Mouse (Mus musculus) adrenal gland (tissue): Measurements from ENCODE around the gene Smad3.

Source experiments
- intact Hi-C: fragments of 180-260 bp; cut with DNase I; formaldehyde crosslinking; loops from one replicate; pipeline ENCODE4 v1.15.1; 2025

Gene Smad3

DNA sequence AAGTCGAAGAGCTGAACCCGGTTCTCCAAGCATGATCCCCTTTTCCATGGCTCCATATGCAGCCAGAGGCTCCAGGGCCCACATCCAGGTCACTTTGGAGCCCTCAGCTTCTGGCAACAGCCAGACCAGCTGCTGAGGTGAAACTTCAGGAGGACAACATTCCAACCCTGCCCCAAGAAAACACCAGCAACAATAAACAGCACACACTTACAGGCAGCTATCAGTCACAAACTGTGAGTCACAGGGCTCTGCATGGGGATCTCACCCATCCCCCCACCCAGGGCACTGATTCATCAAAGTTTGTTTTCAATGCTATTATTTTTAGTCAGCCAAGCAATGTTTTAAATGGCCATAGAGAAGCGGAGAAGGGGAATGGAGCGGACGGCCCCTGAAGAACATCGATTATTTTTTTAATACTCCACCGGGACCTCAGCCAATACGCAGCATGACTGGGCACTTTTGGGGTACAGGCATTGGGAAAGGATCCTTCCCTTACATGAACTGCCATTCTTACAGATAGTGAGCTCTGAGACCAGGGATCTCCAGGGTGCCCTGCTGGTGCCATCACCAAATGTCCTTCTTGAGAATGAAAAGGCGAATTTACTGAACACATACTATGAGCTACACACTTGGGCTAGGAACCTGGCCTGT lies 10.0 kb downstream of the Smad3 start:
- intact Hi-C loops: no loop called here

DNA sequence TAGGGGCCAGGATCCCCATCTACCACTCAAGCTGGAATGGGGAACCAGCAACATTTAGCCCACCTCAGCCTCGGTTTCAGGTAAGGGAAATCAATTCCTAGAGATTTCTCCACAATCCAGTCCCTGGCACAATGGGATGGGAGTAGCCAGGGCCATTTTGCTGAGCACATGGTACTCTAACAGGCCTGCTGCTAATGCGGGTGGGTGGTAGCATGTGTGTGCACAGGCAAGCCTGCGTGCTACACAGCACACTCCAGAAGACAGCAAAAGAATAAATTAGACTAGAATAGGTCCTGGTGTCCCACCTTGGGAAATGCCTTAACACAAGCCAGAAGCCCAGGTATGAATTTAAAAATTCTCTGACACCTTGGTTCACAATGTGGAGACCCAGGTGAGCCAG lies 10.8 kb downstream of the Smad3 start:
- intact Hi-C loops: no loop called here

DNA sequence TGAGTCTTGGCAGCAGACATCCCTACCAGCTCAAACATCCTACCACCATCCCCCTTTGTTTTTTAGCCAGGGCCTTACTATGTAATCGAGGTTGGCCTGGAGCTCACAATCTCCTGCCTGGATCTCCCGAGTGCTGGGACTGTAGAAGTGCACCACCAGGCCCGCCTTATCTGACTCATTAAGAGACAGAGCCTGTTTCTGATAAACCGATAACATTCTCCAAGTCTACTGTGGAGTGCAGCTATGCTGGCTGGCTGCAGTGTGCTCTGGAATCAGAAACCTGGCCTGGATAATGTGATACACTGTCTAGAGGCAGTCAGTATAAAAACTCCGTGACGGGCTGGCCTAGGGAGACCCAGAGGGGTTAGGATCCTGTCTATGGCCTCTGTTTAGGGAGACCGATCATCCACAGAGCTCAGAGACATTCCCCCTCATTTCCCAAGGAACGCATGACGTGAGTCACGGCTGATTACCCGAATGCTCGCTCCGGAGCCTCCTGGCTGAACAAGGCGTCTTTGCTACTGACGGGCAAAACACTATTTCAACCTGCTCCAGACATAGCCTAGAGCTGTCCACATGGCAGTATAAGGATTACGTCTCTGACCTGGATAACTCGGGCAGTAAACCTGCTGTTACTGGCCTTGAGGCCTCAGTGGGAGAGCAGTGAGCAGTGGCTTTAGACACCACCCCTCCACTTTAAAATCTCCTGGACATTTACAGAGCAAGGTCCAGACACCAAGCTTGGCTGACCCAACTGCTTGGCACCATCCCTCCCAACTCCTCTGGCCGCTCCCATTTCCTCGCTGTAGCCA lies 11.8 kb downstream of the Smad3 start:
- intact Hi-C loops: no loop called here

DNA sequence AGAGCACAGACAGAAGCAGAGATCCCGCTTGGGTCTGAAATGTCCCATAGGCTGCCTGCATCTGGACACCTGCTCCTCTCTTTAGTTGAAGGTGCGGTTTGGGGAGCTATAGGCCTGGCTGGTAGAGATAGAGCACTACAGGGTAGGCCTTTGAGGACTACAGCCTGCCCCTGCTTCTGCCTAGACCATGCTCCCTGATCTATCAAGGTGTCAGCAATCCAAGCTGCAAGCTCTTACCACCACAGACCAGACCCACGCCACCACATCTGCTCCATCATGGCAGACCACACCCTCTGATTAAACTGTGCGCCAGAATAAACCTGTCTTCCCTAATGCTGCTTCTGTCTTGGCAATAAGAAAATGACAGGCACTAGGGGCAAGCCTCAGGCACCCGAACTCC lies 13.2 kb downstream of the Smad3 start:
- intact Hi-C loops: no loop called here

DNA sequence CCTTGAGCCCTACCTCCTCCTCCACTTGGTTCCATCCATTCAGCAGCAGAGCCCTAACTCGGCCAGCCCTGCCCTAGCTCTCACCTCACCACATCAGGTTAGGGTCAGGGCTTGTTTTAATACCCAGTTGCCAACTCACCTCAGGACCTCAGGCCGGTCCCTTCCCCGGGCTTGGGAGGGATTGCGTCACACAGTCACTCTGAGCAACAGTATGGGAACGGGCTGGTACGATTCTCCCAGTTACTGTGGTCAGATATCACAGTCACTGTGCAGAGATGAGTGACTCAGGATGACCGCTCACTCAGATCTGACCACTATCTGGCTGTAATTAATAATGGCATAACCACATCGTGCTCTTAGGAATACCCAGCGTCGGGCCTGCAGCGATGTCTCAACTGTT lies 14.0 kb downstream of the Smad3 start:
- intact Hi-C loops: no loop called here

DNA sequence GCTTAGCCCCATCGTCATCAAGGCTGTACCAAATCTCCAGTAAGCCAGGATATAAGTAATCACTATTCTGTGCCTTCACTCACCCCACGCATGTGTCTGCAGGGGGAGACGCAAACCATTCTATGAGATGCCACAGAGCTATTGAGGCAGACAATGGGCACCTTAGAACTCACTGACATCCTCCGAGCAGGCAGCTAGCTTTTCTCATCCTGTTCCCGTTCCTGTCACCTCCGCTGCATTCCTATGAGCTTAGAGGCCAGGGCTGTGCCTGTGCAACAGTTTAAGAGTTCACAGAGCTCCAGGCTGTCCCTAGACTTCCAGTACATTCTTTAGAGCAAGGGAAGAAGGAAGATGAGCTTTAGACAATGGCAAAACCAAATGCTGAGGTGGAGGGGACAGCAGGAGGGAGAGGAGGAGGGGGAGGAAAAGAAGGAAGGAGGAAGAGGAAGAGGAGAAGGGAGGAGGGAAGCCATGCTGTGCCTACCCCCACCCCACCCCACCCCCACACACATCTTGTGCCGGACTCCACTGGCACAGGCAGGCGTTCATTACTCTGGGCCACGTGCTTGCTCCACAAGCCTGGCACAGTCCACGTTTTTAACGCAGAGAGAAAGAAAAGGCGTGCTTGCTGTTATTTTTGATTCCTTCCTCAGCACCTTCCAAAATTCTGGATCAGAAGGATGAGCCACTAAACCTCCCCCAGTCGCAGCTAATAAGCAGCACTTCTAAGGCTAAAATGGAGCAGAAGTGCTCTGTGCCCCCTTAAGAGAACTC lies 14.7 kb downstream of the Smad3 start:
- intact Hi-C loops: no loop called here

DNA sequence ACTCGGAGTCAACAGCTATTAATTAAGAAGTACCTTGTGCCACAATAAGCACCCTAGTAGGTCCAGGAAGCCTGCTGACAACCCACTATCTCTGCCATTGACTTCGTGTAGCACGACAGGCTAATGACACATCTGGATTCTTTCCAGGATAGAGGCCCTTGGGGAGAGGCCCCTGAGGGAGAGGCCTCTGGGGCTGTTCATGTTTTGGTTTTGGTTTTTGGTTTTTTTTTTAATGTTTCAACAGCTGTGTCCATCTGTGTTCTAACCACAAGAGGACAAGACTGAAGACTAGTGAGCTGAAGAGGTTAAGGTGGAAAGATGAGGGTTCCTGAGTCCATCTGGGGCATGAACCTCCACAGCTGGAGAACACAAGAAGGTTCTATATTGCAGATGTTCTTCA lies 15.5 kb downstream of the Smad3 start:
- intact Hi-C loops: no loop called here

DNA sequence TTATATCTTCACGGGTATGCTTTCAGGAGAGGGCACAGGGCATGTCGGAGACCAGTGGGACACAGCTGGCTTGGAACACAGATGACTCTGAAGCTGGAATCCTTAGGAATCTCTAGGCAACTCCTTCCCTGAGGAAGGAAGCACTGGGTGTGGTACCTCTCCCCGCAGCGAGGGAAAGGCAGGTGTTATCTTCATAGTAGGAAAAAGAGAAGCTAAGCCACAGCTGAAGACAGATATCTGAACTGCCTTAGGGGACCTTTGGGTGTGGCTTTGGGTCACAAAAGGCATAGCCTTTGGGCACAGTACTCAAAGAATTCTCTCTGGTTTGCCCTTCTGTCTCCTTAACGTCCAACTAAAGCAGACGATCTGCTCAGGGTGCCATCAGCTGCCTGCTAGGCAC lies 16.0 kb downstream of the Smad3 start:
- intact Hi-C loops: no loop called here

DNA sequence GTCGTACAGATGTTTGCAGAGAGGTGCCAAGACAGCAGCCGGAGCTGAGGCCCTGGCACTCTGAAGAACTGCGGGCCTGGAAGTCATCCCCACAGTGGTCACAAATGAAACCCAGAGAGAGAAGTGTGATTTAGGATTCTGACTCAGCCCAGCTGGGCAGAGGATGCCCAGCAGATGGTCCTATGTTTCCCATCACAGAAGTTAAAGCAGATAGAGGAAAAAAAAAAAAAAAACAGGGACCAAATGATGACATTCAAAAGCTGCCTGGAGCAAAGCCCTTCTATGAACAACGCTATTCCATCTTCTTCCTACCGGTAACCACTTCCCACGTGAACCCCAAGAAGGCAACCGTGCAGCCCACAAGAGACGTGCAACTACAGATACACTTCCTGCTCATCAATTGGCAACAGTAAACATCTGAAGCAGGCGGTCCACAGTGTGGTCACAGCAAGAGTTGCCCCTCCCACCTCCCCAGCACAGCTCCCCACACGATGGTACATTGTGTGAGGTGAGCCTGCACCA lies 17.4 kb downstream of the Smad3 start:
- intact Hi-C loops: no loop called here

DNA sequence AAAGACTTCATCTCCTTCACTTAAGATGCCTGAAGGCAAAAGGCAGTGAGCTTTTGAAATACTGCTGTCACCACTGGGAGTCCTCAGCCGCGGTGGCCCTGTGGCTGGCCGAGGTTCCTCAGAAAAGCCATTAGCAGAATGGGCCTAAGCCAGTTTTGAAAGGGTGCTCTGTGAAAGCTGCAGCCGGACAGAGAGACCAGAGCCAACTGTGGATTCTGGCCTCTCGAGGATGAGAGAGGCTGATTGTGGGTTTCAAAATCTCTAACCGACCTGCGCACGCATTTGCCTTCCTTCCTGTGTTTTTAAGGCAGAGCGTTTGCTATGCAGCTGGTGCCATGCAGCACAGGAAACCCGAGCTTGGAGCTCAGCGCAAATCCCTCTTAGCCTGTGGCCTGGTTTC lies 19.0 kb downstream of the Smad3 start:
- intact Hi-C loops: no loop called here

DNA sequence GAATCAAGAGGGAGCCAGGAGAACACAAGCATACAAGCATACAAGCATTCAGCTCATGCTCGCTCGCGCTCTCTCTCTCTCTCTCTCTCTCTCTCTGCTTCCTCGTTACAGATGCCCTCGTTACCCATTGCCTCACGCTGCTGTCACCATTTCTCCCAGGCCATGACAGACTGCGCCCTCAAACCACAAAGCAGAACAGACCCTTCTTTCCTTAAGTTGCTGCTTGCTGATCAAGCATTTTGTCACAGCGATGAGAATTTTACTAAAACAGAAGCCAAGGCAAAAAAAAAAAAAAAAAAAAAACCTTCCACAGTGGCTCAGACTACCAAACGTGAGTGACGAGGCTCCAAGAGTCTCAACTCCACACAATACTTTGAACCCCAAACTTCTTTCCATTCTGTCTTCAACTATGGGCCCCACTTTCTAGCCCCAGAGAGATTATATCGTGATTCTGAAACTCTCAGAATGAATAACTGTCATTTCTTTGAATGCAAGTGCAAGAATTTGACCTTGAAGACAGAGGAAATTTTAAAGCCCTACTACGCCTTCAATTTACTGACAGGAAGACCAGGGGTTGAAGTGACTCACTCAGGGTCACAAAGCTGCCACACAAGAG lies 19.6 kb downstream of the Smad3 start:
- intact Hi-C loops: no loop called here

DNA sequence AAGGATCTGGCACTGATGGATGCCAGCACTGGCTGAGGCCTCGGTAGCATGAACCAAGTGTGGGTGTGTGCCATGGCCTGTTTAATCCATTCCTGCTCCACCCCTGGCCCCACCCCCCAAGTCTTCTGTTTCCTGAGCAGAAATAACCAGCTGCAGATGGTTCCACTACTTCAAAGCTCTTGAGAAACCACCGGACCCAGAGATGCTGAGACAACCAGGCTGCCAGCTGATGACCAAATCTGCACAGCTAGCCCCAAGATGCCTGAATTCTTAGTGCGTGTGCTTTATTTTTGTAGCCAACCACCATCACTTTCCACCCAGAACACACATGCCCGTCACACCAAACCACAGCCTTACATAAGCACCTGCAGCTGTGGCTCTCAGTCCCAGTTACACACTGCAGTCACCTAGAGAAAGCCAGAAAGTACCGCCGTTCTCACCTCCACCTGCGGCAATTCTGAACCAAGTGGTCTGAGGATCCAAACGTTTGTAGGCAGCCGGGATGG lies 20.3 kb downstream of the Smad3 start:
- intact Hi-C loops: no loop called here

DNA sequence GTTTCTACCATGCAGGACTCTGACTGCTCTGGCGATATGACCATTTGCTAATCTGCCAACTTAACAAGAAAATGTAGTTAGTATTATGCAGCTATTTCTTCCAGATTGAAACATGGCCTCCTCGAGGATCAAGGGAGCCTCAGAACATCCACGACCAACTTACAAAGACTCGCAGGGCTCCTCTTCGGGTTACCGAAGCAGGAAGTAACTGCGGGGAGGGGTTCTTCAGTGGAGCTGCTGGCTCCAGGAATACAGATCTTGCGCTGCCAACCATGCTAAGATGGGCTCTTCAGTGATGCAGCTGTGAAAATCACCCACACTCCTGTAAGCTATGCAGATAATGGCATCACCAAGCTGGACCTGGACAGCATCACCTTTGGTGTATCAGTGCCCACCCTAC lies 23.5 kb downstream of the Smad3 start:
- intact Hi-C loops: no loop called here

DNA sequence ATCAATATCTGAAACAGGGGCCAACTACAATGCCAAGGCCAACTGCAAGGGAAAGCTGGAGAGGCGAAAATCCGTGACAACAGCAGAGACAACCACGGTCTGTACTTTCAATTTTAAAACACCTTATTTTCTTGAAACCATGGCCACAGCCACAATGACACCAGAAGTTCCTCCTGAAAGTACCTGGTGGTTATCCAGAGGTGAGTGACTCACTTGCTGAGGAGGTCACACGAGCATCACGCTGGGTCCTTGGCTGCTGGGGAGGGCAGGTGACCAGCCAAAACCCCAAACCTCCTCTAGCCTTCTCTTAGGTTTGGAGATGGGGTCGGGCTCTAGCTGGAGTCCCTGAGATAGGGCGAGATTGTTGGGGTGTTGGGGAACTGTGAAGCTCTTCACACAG lies 25.1 kb downstream of the Smad3 start:
- intact Hi-C loops: no loop called here

DNA sequence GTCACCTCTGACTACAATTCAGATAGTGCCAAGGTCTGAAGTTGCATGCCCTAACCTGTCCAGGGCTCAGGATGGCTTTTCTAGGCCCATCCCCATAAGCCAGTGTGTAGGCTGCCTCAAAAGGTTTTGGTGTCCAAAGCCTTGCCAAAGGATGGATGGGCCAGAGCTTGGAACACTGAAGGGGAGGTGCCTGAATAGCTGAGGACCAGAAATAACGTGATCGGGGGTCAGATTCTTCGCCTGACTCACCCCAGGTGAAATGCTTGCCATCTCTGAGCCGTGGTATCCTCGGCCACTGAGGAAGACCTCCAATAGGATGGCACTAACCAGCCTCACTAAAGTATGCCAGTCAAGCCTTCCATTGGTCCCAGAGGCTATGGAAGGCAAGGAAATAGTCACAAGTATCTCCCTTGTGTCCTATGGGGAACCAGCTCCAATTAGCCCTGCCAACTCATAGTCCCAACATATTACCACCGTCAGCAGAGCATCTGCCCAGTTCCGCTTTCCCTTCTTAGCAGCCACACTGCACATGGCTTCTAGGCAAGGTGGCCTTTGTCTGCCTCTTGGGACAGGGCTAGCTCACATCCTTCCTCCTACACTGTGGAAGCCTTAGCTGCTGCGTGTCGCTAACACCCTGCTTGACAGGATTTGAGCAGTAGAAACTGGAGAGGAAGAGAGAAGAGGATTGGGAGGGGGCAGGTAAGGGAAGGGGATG lies 26.5 kb downstream of the Smad3 start:
- intact Hi-C loops: no loop called here

DNA sequence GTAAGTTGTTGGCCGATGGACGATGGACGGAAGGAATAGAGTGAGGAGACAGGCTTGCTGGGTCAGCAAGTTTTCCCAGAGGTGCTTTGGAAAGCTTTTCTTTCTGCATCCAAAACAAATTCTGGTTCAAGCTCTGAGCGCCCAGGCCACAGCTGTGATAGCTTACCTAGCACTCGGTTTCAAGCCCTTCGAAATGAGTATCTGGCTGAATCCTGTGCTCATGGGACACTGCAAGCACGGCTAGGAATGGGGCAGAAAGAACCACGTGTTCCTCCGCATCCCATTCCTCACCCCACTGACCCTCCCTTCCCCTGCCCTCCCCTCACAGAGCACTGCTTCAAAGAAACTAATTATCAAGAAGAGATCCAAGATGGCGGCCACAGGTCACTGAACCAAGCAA lies 28.8 kb downstream of the Smad3 start:
- intact Hi-C loops: no loop called here

DNA sequence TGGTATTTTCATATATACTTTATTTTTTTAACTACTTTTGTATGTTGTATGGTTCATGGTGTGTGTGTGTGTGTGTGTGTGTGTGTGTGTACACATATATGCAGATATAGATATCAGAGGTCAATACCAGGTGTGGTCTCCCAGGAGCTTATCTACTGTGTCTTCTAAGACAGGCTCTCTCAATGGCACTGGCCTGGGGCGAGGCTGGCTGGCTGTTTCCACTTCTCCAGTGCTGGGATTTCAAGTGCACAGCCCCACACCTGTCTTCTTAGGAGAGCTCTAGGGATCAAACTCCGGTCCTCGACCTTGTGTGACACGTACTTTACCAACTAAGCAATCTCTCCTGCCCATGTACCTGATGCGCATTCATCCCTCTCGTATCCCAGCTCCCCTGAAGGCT lies 30.7 kb downstream of the Smad3 start:
- intact Hi-C loops: no loop called here

DNA sequence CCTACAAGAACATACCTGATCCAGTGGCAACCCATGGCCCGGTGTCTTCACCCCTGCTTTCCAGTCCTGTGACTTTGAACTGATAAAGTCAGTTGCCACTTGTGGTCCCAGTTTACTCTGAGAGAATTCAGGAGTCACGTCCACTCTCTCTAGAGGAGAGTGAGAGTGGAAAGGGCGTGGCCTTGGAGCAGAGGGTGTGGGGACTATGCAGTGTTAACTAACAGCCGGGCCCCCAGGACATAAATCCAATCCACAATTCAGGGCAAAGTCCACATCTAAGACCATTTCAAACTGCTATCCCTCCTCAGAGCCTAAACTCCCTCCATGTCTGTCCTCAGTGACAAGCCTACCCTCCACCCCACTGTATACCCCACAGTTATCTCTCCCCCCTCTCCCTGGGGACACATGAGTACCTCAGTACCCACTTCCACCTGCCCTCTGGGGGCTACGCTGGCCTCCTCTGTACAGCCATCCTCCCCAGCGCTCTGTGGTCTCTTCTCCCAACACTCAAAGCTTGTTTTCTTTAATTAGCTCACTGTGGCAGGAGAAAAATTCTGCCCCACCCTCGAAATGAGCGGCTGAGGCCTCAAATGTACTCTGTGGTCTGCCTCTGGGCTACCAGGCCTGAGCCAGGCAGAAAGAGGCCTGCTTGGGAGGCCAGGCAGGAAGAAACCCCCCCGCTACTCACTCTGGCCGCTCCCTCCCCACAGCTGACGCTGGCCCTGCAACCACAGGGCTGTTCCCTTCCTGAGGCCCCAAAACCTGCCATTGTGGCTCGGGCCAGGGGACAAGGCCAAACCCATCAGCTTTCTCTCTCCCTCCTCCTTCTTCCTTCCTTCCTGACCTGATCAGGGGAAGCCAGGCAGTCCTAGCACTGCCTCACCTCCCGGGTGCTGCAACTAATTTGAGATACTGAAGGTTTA lies 31.4 kb downstream of the Smad3 start:
- intact Hi-C loops: no loop called here

DNA sequence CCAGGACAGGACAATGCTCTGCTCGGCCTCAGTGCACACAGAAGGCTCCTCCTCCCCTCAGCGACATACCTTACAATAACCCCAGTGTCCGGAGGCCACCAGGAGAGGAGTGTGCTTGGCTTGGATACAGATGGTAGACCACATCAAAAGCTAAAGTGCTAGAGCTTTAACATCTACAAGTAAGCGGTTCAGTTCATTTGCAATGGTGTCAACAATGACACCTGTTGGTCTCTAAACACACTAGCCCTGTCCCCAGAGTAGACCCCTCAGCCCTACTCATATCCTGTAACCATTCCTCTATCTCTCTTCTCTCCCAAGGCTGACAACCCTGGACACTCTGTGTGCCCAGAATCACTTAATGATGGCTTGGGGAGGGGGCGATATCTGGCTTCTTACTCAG lies 33.0 kb downstream of the Smad3 start:
- intact Hi-C loops: no loop called here

DNA sequence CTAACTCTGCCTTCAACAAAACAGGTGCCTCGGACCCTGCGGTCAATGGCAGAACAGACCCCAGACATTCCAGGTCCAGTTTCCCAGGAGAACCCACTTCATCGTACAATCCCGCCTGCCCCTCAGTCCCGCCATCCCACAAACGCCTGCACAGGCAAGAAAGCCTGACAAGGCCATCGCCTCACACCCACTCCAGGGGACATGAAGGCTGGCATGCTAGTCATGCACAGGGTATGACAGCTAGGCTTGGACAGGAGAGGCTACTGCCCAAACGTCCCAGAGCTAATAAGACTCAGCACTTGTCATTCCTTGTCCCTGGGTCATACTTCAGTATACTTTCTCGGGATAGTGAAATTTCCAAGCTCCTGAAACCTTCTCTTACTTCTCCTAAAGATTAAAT lies 34.9 kb downstream of the Smad3 start:
- intact Hi-C loops: no loop called here
